Mouse (Mus musculus) macrophage (primary cell): Measurements from ENCODE around the gene Fdx1l. TPM values are rescaled to one million over a fixed set of nuclear protein-coding genes. Genes with fewer than 3 reads are reported as not detected.

ENCODE experiments used
- H3K27ac ChIP-seq: fragments of 350-480 bp; formaldehyde crosslinking; 2 replicates; pipeline ENCODE4 v1.9.0; 2021
- H3K36me3 ChIP-seq: fragments of 350-480 bp; formaldehyde crosslinking; 2 replicates; pipeline ENCODE4 v1.9.0; 2021; ENCODE audit errors: inconsistent target
- H3K4me3 ChIP-seq: fragments of 350-480 bp; formaldehyde crosslinking; 2 replicates; pipeline ENCODE4 v1.9.0; 2021; ENCODE audit errors: inconsistent target
- H3K79me2 ChIP-seq: fragments of 350-480 bp; formaldehyde crosslinking; 2 replicates; pipeline ENCODE4 v1.9.0; 2021; ENCODE audit errors: inconsistent target
- WGBS: methylation state at CpG from one replicate; pipeline ENCODE4 v1.1.7; 2026; ENCODE audit warnings: inconsistent platforms; ENCODE audit not compliant: missing documents; 5-methylcytosine and 5-hydroxymethylcytosine counted together
- polyA plus RNA-seq: library from polyadenylated mRNA; stranded (reverse); fragments of 250-400 nt; gene quantifications from 3 replicates; pipeline ENCODE4 v1.2.4, GENCODE M21; 2018; ENCODE audit warnings: inconsistent platforms

The Fdx1l gene
- polyA plus RNA-seq, 1 experiment from 2014 or later, result 22.6 TPM

DNA sequence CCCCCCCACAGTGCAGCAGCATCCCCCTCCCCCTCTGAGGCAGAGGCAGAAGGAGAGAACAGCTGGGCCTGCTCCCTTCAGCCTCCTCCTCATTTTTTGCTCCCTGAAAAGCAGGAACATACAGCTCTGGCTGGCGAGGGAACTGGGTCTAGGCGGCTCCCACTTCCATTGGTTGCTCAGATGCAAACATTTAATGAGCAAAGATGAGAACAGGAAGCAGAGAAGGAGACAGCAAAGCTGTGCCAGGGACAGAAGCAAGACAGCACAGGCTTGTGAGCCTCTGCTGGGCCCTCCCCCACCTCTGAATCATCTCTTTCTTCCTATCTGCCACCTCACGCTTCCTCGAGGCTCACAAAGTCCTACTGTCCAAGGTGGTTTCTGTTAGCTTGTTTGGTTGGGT, 32.1 kb downstream of the Fdx1l start:
- Histone ChIP-seq H3K4me3 (no peak overlapping the region), H3K36me3 (no peaks in the 10 kb centered on the region), H3K79me2 (no peaks in the 10 kb centered on the region), H3K27ac (no peak overlapping the region)
- WGBS, result 75% methylated on average over 4 of the region's 4 CpGs

GRCm38 (mm10) chr9:21039779-21040178, 33.6 kb downstream of the Fdx1l start:
- no peak overlapping the region for H3K27ac ChIP-seq

DNA sequence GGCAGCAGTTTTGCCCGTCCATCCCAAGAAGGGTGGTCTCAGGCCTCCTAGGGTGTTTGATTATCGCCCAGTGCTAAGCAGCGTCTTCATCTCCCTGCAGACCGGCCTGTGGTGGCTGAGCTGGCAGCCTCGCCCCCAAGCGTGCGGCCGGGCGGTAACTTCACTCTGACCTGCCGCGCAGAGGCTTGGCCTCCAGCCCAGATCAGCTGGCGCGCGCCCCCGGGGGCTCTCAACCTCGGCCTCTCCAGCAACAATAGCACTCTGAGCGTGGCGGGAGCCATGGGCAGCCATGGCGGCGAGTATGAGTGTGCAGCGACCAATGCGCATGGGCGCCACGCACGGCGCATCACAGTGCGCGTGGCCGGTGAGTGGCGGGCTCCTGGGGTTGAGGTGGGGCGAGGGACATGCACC, 35.9 kb downstream of the Fdx1l start:
- Histone ChIP-seq H3K36me3 (no peaks in the 10 kb centered on the region), H3K79me2 (no peaks in the 10 kb centered on the region), H3K27ac (no peak overlapping the region), H3K4me3 (no peak overlapping the region)
- WGBS, result 17% methylated on average over 26 of the region's 31 CpGs

More at GRCm38 (mm10) chr9:21039779-21040178, 33.6 kb downstream of the Fdx1l start:
- WGBS, result 86% methylated on average over 3 of the region's 3 CpGs
- Histone ChIP-seq H3K79me2 (no peaks in the 10 kb centered on the region), H3K4me3 (no peak overlapping the region), H3K36me3 (no peaks in the 10 kb centered on the region)

DNA sequence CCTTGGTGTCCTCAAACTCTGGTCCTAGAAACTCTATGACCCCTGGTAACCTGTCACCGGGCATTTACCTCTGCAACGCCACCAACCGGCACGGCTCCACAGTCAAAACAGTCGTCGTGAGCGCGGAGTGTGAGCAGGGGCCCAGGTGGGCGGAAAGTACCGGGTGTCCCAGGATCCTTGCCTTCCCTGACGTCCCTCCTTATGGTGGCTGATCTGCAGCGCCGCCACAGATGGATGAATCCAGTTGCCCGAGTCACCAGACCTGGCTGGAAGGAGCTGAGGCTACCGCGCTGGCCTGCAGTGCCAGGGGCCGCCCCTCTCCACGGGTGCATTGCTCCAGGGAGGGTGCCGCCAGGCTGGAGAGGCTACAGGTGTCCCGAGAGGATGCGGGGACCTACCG, 36.7 kb downstream of the Fdx1l start:
- H3K4me3 ChIP-seq, result no peak overlapping the region
- H3K36me3 ChIP-seq, result no peaks in the 10 kb centered on the region
- WGBS, result 9% methylated on average over 15 of the region's 22 CpGs
- H3K79me2 ChIP-seq, result no peaks in the 10 kb centered on the region
- no peak overlapping the region for H3K27ac ChIP-seq

GRCm38 (mm10) chr9:21036161-21036560, 37.3 kb downstream of the Fdx1l start:
- WGBS, result 13% methylated on average over 19 of the region's 20 CpGs
- Histone ChIP-seq H3K27ac (no peak overlapping the region), H3K36me3 (no peaks in the 10 kb centered on the region), H3K79me2 (no peaks in the 10 kb centered on the region), H3K4me3 (no peak overlapping the region)

DNA sequence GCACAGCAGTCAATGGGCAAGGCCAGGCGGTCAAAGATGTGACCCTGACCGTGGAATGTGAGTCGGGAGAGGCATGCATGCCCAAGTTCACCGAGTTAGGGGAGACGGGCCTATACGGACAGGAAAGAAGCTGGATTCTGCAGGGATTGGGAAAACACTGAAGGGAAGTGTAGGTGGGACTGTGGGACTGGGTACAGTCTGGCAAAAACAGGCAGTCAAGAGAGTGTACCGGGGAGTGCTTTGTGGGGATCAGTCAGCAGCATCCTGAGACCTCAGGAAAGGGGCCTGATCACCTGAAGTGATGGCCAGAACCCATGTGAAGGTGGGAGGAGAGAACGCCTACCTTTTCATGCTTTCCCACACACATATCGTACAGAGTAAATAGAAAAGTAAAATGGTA, 37.8 kb downstream of the Fdx1l start:
- H3K4me3 ChIP-seq, result no peak overlapping the region
- WGBS, result 46% methylated on average over 7 of the region's 9 CpGs
- H3K27ac ChIP-seq, result no peak overlapping the region
- no peaks in the 10 kb centered on the region for H3K36me3 ChIP-seq
- H3K79me2 ChIP-seq, result no peaks in the 10 kb centered on the region

- Histone ChIP-seq H3K79me2 (no peaks in the 10 kb centered on the region), H3K4me3 (no peak overlapping the region)
- WGBS, result 14% methylated on average over 17 of the region's 17 CpGs
Measured at GRCm38 (mm10) chr9:21034481-21035085, 38.8 kb downstream of the Fdx1l start.

DNA sequence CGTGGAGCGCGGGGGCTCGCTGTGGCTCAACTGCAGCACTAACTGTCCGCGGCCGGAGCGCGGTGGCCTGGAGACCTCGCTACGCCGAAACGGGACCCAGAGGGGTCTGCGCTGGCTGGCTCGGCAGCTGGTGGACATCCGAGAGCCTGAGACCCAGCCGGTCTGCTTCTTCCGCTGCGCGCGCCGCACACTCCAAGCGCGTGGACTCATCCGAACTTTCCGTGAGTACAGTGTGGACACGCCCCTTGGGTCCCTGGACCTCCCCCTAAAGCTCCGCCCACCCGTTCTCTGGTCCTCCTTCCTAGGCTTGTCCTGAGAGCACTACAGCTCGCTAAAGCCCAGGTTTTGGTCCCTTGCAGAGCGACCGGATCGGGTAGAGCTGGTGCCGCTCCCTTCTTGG, 40.3 kb downstream of the Fdx1l start:
- Histone ChIP-seq H3K4me3 (peak overlapping the region; percentile 23), H3K79me2 (no peaks in the 10 kb centered on the region), H3K36me3 (peaks cover 3% of the 10 kb centered on the region; the same call in 1 of the 2 replicates), H3K27ac (no peak overlapping the region)
- under 1% methylated on average over 34 of the region's 34 CpGs for WGBS

More at GRCm38 (mm10) chr9:21034481-21035085, 38.8 kb downstream of the Fdx1l start:
- Histone ChIP-seq H3K27ac (no peak overlapping the region), H3K36me3 (no peaks in the 10 kb centered on the region)

DNA sequence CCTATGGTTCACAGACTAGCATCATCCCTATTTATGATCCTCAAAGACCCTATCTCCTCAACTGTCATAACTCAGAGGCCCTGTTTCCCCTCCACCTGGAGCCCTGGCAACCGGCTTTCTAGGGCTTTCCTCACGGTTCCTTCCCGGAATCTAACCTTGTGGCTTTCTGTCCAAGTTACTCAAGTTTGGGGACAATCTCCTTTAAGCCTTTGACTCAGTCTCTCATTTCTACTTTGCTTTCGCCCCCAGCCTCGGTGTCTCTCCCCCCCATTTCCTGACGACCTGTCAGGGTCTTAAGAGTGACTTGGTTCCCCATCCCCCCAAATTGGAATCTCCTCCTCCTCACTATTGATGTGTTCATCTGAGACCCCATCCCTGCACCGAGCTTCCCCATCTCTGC, 40.9 kb downstream of the Fdx1l start:
- Histone ChIP-seq H3K79me2 (no peaks in the 10 kb centered on the region), H3K36me3 (peaks cover 9% of the 10 kb centered on the region; the same call in 1 of the 2 replicates), H3K27ac (no peak overlapping the region), H3K4me3 (no peak overlapping the region)
- 3% methylated on average over 7 of the region's 7 CpGs for WGBS

GRCm38 (mm10) chr9:21031896-21032351, 41.5 kb downstream of the Fdx1l start, which contains the start of gene Icam5:
Gene Icam5, plus strand, starts transcription at chr9:21032073.
- Histone ChIP-seq H3K36me3 (peaks cover 15% of the 10 kb centered on the region; the same call in 1 of the 2 replicates), H3K27ac (peak within 1 kb of the TSS; percentile 41), H3K4me3 (peak within 1 kb of the TSS; percentile 56), H3K79me2 (no peaks in the 10 kb centered on the region)
- WGBS, result under 1% methylated on average over 34 of the region's 35 CpGs

- H3K27ac ChIP-seq, result peak overlapping the region; percentile 41
- peak overlapping the region; percentile 56 for H3K4me3 ChIP-seq
- H3K36me3 ChIP-seq, result peaks cover 20% of the 10 kb centered on the region
- WGBS, result under 1% methylated on average over 27 of the region's 36 CpGs
- H3K79me2 ChIP-seq, result no peaks in the 10 kb centered on the region
Measured at GRCm38 (mm10) chr9:21031251-21031895, 42.0 kb downstream of the Fdx1l start.

DNA sequence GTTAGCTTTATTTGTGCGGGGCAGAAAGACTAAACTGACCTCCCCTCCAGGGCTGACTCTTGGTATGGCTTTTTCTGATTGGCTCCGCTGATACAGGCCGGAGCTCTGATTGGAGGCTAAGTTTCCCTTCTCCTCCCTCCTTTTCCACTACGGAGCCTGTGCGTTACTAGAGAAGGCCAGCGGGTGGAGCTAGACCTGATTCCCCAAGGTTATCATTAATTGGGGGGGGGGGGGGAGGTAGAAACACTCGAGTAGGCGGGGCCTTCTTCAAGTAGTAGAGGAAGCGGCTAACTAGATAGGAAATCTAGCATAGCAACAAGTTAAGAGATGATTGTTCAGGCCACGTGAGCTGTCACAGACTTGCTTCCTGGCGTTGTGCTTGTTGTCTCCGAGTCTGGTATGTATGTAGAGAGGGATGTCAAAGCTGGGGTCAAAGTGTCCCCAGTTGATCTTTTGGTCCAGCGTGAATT, 42.6 kb downstream of the Fdx1l start:
- 3% methylated on average over 13 of the region's 13 CpGs for WGBS
- Histone ChIP-seq H3K36me3 (peaks cover 26% of the 10 kb centered on the region), H3K27ac (peak overlapping the region; percentile 41), H3K79me2 (no peaks in the 10 kb centered on the region), H3K4me3 (peak overlapping the region; percentile 56)

DNA sequence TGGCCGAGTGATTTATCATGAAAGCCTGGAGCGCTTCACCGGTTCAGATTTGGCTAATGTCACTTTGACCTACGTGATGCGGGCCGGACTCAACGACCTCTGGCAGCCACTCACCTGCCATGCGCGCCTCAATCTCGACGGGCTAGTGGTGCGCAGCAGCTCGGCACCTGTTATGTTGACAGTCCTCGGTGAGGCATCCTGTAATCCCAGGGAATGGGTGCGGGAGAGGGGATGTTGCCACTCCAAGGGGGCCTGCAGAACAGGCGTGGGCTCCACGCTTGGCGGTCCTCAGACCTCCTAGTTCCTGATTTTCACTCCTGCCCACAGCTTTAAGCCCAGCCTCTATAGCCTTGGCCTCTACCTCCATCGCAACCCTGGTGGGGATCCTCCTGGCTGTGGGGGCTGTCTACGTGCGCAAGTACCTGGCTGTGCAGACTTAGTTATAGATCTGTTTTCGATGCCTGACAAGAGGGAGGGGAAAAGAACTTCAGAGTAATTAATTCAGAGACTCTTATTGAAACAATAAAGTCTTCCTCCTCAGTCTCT, 43.3 kb downstream of the Fdx1l start:
- H3K4me3 ChIP-seq, result peak overlapping the region; percentile 56
- H3K79me2 ChIP-seq, result no peaks in the 10 kb centered on the region
- H3K36me3 ChIP-seq, result peaks cover 33% of the 10 kb centered on the region
- peak overlapping the region; percentile 5; the same call in 1 of the 2 replicates for H3K27ac ChIP-seq
- 15% methylated on average over 22 of the region's 22 CpGs for WGBS

- Histone ChIP-seq H3K27ac (peak within 1 kb of the TSS; percentile 5; the same call in 1 of the 2 replicates), H3K79me2 (no peaks in the 10 kb centered on the region), H3K4me3 (peak within 1 kb of the TSS; percentile 56; the same call in 1 of the 2 replicates), H3K36me3 (peaks cover 40% of the 10 kb centered on the region)
- 7% methylated on average over 36 of the region's 37 CpGs for WGBS
Measured at GRCm38 (mm10) chr9:21029291-21030054, 43.9 kb downstream of the Fdx1l start, which contains the start of gene Icam4. Gene Icam4, plus strand, starts transcription at chr9:21029373.
